Comparison of ENCODE assay signal across 28 mouse cellular contexts in genomic region chr6:116663364-116663763, GRCm38 (mm10). TPM values are rescaled to one million over a fixed set of nuclear protein-coding genes. Genes with fewer than 3 reads are reported as not detected.
"Had no signal": no experiment of that assay in that cellular context is flagged by ENCODE, and none has a peak within 500 bp of the region (broad histone marks: within the 10 kb centered on the region; RNA-seq: fewer than 3 reads in every experiment).

No protein-coding gene starts in this region.

- H3K27me3 ChIP-seq: heart, embryonic 12.5 days; hindbrain, embryonic 12.5 days; intestine, embryonic 15.5 days; kidney, embryonic 15.5 days; limb, embryonic 12.5 days; liver, embryonic 13.5 days had no signal

- H3K9ac ChIP-seq: heart, embryonic 12.5 days; hindbrain, embryonic 12.5 days; hindbrain, embryonic 14.5 days; intestine, embryonic 15.5 days; kidney, embryonic 15.5 days; limb, embryonic 12.5 days; liver, embryonic 13.5 days had no signal

- H3K4me3 ChIP-seq: gastrocnemius, adult 2 months; heart, adult 2 months; heart, embryonic 12.5 days; hindbrain, embryonic 10.5 days; hindbrain, embryonic 12.5 days; intestine, embryonic 15.5 days; kidney, embryonic 15.5 days; limb, embryonic 12.5 days; liver, embryonic 13.5 days had no signal

- H3K27ac ChIP-seq: gastrocnemius, adult 2 months; heart, adult 2 months; hindbrain, embryonic 12.5 days; hindbrain, embryonic 14.5 days; intestine, embryonic 15.5 days; kidney, embryonic 15.5 days; kidney, postnatal 0 days; limb, embryonic 12.5 days; liver, embryonic 13.5 days had no signal

- ATAC-seq: hindbrain, embryonic 16.5 days; inflammation-experienced regulatory T-cells, adult 6 months; intestine, embryonic 15.5 days; intestine, postnatal 0 days had no signal

- H3K9me3 ChIP-seq: heart, embryonic 12.5 days; hindbrain, embryonic 10.5 days; hindbrain, embryonic 12.5 days; intestine, embryonic 15.5 days; kidney, embryonic 15.5 days; limb, embryonic 12.5 days; liver, embryonic 13.5 days had no signal

- DNase-seq: gastrocnemius, adult 2 months; gastrocnemius, postnatal 10 days; gastrocnemius, postnatal 25 days; heart, postnatal 10 days; heart, postnatal 4 days; kidney, adult 2 months; kidney, adult 9 months; kidney, postnatal 14 days; kidney, postnatal 36 days; layer of hippocampus, adult 9-11 months; layer of hippocampus, postnatal 36 days; left cerebral cortex, postnatal 4 days; liver; liver, embryonic 13.5 days had no signal

- H3K4me1 ChIP-seq: intestine, embryonic 15.5 days; kidney, embryonic 15.5 days; limb, embryonic 12.5 days; liver, embryonic 13.5 days had no signal

- H3K4me2 ChIP-seq: heart, embryonic 12.5 days; hindbrain, embryonic 12.5 days; hindbrain, embryonic 14.5 days; intestine, embryonic 15.5 days; kidney, embryonic 15.5 days; limb, embryonic 12.5 days; liver, embryonic 11.5 days; liver, embryonic 13.5 days had no signal

- H3K36me3 ChIP-seq: heart, embryonic 12.5 days; intestine, embryonic 15.5 days; kidney, embryonic 15.5 days; limb, embryonic 12.5 days; liver, embryonic 13.5 days had no signal

RNA-seq across cellular contexts. Expression of gene Depp1, which starts 13.0 kb away (rescaled TPM):
- total RNA-seq: granulocyte monocyte progenitor cell, adult 5-6 weeks had no signal
- polyA plus RNA-seq: inflammation-experienced regulatory T-cells, adult 6 months had no signal

RNA-seq across cellular contexts. Expression of gene Tmem72, which starts 53.3 kb away (rescaled TPM):
- polyA plus RNA-seq: intestine, postnatal 0 days had no signal
